Mouse (Mus musculus): Measurements from ENCODE around the gene Pcbp1. TPM values are rescaled to one million over a fixed set of nuclear protein-coding genes. Genes with fewer than 3 reads are reported as not detected.

Gene Pcbp1
- total and polyA plus RNA-seq, 3 experiments, result 74.2 to 385 TPM; not detected in 1

DNA sequence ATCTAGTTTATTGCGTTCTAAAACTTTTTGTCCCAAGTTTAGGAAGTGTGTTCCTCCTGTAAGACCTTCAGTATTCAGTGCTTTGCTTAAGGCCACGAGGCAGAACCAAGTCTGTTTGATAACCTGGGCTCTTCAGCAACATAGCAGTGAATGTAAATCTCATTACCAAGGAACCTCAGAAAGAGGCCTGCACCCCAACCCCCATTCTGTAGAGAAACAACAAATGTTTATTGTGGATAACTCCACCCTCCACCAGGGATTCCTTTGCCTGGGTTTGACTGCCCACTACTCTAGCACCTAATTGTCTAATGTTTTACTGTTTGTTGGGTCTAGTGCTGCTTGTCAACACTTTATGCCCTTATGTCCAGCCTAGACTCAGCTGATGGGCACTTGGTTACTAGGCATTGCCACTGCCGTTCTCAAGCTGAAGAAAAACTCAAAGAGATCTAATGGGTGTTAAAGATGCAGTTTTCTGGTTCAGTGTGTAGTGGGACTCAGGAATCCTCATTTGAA lies 2.8 kb downstream of the Pcbp1 start:
- peaks cover 38% of the 10 kb centered on the region for H3K79me2 ChIP-seq (ENCODE audit: control insufficient read depth, insufficient read depth, low read length, poor library complexity)
- H3K4me1 ChIP-seq (ENCODE audit: control insufficient read depth in 1 of 2, insufficient read depth in 2 of 2, low read length in 2 of 2), result peaks cover 7% of the 10 kb centered on the region in 2 experiments; a peak in 3 of 4 replicates
- no peaks in the 10 kb centered on the region for H3K27me3 ChIP-seq (ENCODE audit: control insufficient read depth in 1 of 2, insufficient read depth in 2 of 2, low read length in 2 of 2)
- TF ChIP-seq EP300 (IDR thresholded peaks at IDR 0.05; ENCODE audit: low read depth in 1 of 2, low read length in 2 of 2) (no peak), HCFC1 (IDR thresholded peaks at IDR 0.05; ENCODE audit: low read depth, low read length) (no peak), MAZ (IDR thresholded peaks at IDR 0.05; ENCODE audit: low read depth, low read length) (no peak), MYB (IDR thresholded peaks at IDR 0.05; ENCODE audit: low read depth, low read length) (no peak), MEF2A (IDR thresholded peaks at IDR 0.05; ENCODE audit: extremely low read depth, insufficient replicate concordance, low read depth, low read length, poor library complexity, severe bottlenecking) (no peak), GATA1 (IDR thresholded peaks at IDR 0.05; ENCODE audit: low read depth, low read length) (no peak), USF1 (IDR thresholded peaks at IDR 0.05; ENCODE audit: low read depth, low read length) (no peak), ZKSCAN1 (IDR thresholded peaks at IDR 0.05; ENCODE audit: low read depth, low read length) (no peak), ZNF384 (IDR thresholded peaks at IDR 0.05; ENCODE audit: low read depth, low read length) (no peak), CTCF (IDR thresholded peaks at IDR 0.05 in 2 of 3, conservative IDR thresholded peaks at IDR 0.05 in 1 of 3; ENCODE audit: control insufficient read depth in 1 of 3, insufficient read depth in 1 of 3, low read depth in 2 of 3, low read length in 3 of 3, poor library complexity in 1 of 3, severe bottlenecking in 1 of 3) (no peak), MAFK (IDR thresholded peaks at IDR 0.05; ENCODE audit: borderline replicate concordance, low read depth, low read length) (no peak), POLR2A (IDR thresholded peaks at IDR 0.05; ENCODE audit: control insufficient read depth in 1 of 2, insufficient read depth in 1 of 2, low read depth in 1 of 2, low read length in 2 of 2, poor library complexity in 1 of 2) (peak in 1 of 2 experiments; percentile 28; a peak in 1 of 4 replicates), POLR2AphosphoS2 (IDR thresholded peaks at IDR 0.05; ENCODE audit: low read length) (peak; percentile 29), RAD21 (IDR thresholded peaks at IDR 0.05; ENCODE audit: low read depth, low read length) (no peak), ETS1 (IDR thresholded peaks at IDR 0.05; ENCODE audit: low read depth, low read length) (no peak), JUND (IDR thresholded peaks at IDR 0.05; ENCODE audit: low read depth, low read length) (no peak), MYC (IDR thresholded peaks at IDR 0.05; ENCODE audit: low read depth, low read length) (no peak; the same call in 1 of the 2 replicates), GABPA (IDR thresholded peaks at IDR 0.05; ENCODE audit: low read depth, low read length) (no peak), CHD1 (IDR thresholded peaks at IDR 0.05; ENCODE audit: low read depth, low read length) (0 out of 2 replicates have a peak, but pooled peaks have one; percentile 63), CHD2 (IDR thresholded peaks at IDR 0.05; ENCODE audit: low read length) (no peak), SIN3A (IDR thresholded peaks at IDR 0.05; ENCODE audit: low read length) (0 out of 2 replicates have a peak, but pooled peaks have one; percentile 45)
- H3K27ac ChIP-seq (ENCODE audit: control insufficient read depth, low read depth, low read length), result peak overlapping the region; percentile 33
- no peaks in the 10 kb centered on the region for H3K9me3 ChIP-seq (replicated peaks; ENCODE audit: insufficient read depth, low read length)
- peak; percentile 50 for DNase-seq (ENCODE audit: low read depth, low spot score)
- H3K9ac ChIP-seq (ENCODE audit: control insufficient read depth, low read depth, low read length, poor library complexity, severe bottlenecking), result peak overlapping the region; percentile 100
- H3K4me3 ChIP-seq (ENCODE audit: control insufficient read depth in 1 of 2, insufficient read depth in 1 of 2, low read depth in 2 of 2, low read length in 2 of 2), result peak overlapping the region; percentile 88 to 96
- peaks cover 3 to 15% of the 10 kb centered on the region in 2 experiments for H3K36me3 ChIP-seq (ENCODE audit: control insufficient read depth in 1 of 2, insufficient read depth in 2 of 2, low read length in 2 of 2)
